Mouse (Mus musculus): ENCODE measurements at regions not wholly inside any gene's neighbourhood (a gene's known extent, or its start where the extent isn't known, plus 50 kb on each side); places are given as distances from the start of the nearest gene placed in this dataset.

GRCm38 (mm10) chr10:111893489-111893888 is 79.0 kb upstream of the Krr1 start:
- 56% methylated on average over 5 of the region's 5 CpGs for WGBS
- ATAC-seq = peak; percentile 88

GRCm38 (mm10) chr10:111893941-111894340 is 78.5 kb upstream of the Krr1 start:
- no peaks in the 10 kb centered on the region for H3K4me1 ChIP-seq (ENCODE audit: insufficient read depth, low read depth, low read length)
- H3K4me3 ChIP-seq (ENCODE audit: low read depth, low read length) = no peak overlapping the region
- peak overlapping the region; percentile 72 for H3K27ac ChIP-seq (ENCODE audit: low read length)
- no peaks in the 10 kb centered on the region for H3K36me3 ChIP-seq (ENCODE audit: insufficient read depth, low read length)
- TF ChIP-seq CTCF (IDR thresholded peaks at IDR 0.05) (no peak), EP300 (IDR thresholded peaks at IDR 0.05) (peak; percentile 53; the same call in 1 of the 2 replicates)
- no peak overlapping the region for H3K4me2 ChIP-seq (replicated peaks; ENCODE audit: low read depth, low read length)
- H3K9me3 ChIP-seq (ENCODE audit: low read length) = no peaks in the 10 kb centered on the region
- DNase-seq (ENCODE audit: low spot score) = peak; percentile 93
- H3K9ac ChIP-seq (replicated peaks; ENCODE audit: low read depth) = no peak overlapping the region
- ATAC-seq = peak; percentile 97
- WGBS = 45% methylated on average over 8 of the region's 8 CpGs
- H3K27me3 ChIP-seq (replicated peaks; ENCODE audit: insufficient read depth, low read length) = no peaks in the 10 kb centered on the region

More at GRCm38 (mm10) chr10:111893489-111893888, 79.0 kb upstream of the Krr1 start:
- Histone ChIP-seq H3K36me3 (ENCODE audit: insufficient read depth, low read length) (no peaks in the 10 kb centered on the region), H3K4me1 (ENCODE audit: insufficient read depth, low read depth, low read length) (no peaks in the 10 kb centered on the region), H3K4me2 (replicated peaks; ENCODE audit: low read depth, low read length) (no peak overlapping the region), H3K27ac (ENCODE audit: low read length) (peak overlapping the region; percentile 57), H3K9me3 (ENCODE audit: low read length) (no peaks in the 10 kb centered on the region), H3K4me3 (ENCODE audit: low read depth, low read length) (no peak overlapping the region), H3K27me3 (replicated peaks; ENCODE audit: insufficient read depth, low read length) (no peaks in the 10 kb centered on the region), H3K9ac (replicated peaks; ENCODE audit: low read depth) (no peak overlapping the region)
- DNase-seq (ENCODE audit: low spot score) = peak; percentile 83
- TF ChIP-seq EP300 (IDR thresholded peaks at IDR 0.05) (no peak), CTCF (IDR thresholded peaks at IDR 0.05) (no peak)

GRCm38 (mm10) chr10:111897361-111897760 is 75.1 kb upstream of the Krr1 start:
- no peaks in the 10 kb centered on the region for H3K36me3 ChIP-seq (ENCODE audit: insufficient read depth, low read length)
- H3K9ac ChIP-seq (replicated peaks; ENCODE audit: low read depth) = no peak overlapping the region
- ATAC-seq = no peak
- TF ChIP-seq EP300 (IDR thresholded peaks at IDR 0.05) (no peak), CTCF (IDR thresholded peaks at IDR 0.05) (no peak)
- no peak for DNase-seq (ENCODE audit: low spot score)
- no peaks in the 10 kb centered on the region for H3K9me3 ChIP-seq (ENCODE audit: low read length)
- no peaks in the 10 kb centered on the region for H3K4me1 ChIP-seq (ENCODE audit: insufficient read depth, low read depth, low read length)
- 28% methylated on average over 3 of the region's 3 CpGs for WGBS
- no peak overlapping the region for H3K4me3 ChIP-seq (ENCODE audit: low read depth, low read length)
- no peak overlapping the region for H3K27ac ChIP-seq (ENCODE audit: low read length)
- no peak overlapping the region for H3K4me2 ChIP-seq (replicated peaks; ENCODE audit: low read depth, low read length)
- H3K27me3 ChIP-seq (replicated peaks; ENCODE audit: insufficient read depth, low read length) = no peaks in the 10 kb centered on the region

GRCm38 (mm10) chr10:111900723-111901716 is 71.4 kb upstream of the Krr1 start:
- H3K9ac ChIP-seq (replicated peaks; ENCODE audit: low read depth) = no peak overlapping the region

GRCm38 (mm10) chr10:111903956-111904355 is 68.5 kb upstream of the Krr1 start:
- Histone ChIP-seq H3K4me1 (ENCODE audit: insufficient read depth, low read depth, low read length) (no peaks in the 10 kb centered on the region), H3K9me3 (ENCODE audit: low read length) (no peaks in the 10 kb centered on the region), H3K36me3 (ENCODE audit: insufficient read depth, low read length) (no peaks in the 10 kb centered on the region), H3K4me2 (replicated peaks; ENCODE audit: low read depth, low read length) (no peak overlapping the region), H3K27me3 (replicated peaks; ENCODE audit: insufficient read depth, low read length) (no peaks in the 10 kb centered on the region), H3K9ac (replicated peaks; ENCODE audit: low read depth) (no peak overlapping the region), H3K4me3 (ENCODE audit: low read depth, low read length) (no peak overlapping the region), H3K27ac (ENCODE audit: low read length) (no peak overlapping the region)
- DNase-seq (ENCODE audit: low spot score) (no peak), ATAC-seq (no peak)
- 94% methylated on average over 8 of the region's 8 CpGs for WGBS
- TF ChIP-seq EP300 (IDR thresholded peaks at IDR 0.05) (no peak), CTCF (IDR thresholded peaks at IDR 0.05) (no peak)

More at GRCm38 (mm10) chr10:111900723-111901716, 71.4 kb upstream of the Krr1 start:
- Histone ChIP-seq H3K36me3 (ENCODE audit: insufficient read depth, low read length) (no peaks in the 10 kb centered on the region), H3K4me2 (replicated peaks; ENCODE audit: low read depth, low read length) (no peak overlapping the region), H3K27ac (ENCODE audit: low read length) (no peak overlapping the region), H3K9me3 (ENCODE audit: low read length) (no peaks in the 10 kb centered on the region), H3K27me3 (replicated peaks; ENCODE audit: insufficient read depth, low read length) (no peaks in the 10 kb centered on the region), H3K4me1 (ENCODE audit: insufficient read depth, low read depth, low read length) (no peaks in the 10 kb centered on the region), H3K4me3 (ENCODE audit: low read depth, low read length) (no peak overlapping the region)
- DNase-seq (ENCODE audit: low spot score) (no peak), ATAC-seq (no peak)
- 64% methylated on average over 17 of the region's 17 CpGs for WGBS
- TF ChIP-seq CTCF (IDR thresholded peaks at IDR 0.05) (no peak), EP300 (IDR thresholded peaks at IDR 0.05) (no peak)

- WGBS = 68% methylated on average over 5 of the region's 5 CpGs
- H3K9me3 ChIP-seq (ENCODE audit: low read length) = no peaks in the 10 kb centered on the region
- H3K36me3 ChIP-seq (ENCODE audit: insufficient read depth, low read length) = no peaks in the 10 kb centered on the region
- DNase-seq (ENCODE audit: low spot score) = no peak
- no peak overlapping the region for H3K4me3 ChIP-seq (ENCODE audit: low read depth, low read length)
- TF ChIP-seq EP300 (IDR thresholded peaks at IDR 0.05) (no peak), CTCF (IDR thresholded peaks at IDR 0.05) (no peak)
- H3K9ac ChIP-seq (replicated peaks; ENCODE audit: low read depth) = no peak overlapping the region
- H3K27me3 ChIP-seq (replicated peaks; ENCODE audit: insufficient read depth, low read length) = no peaks in the 10 kb centered on the region
- ATAC-seq = no peak
- H3K4me1 ChIP-seq (ENCODE audit: insufficient read depth, low read depth, low read length) = no peaks in the 10 kb centered on the region
- H3K4me2 ChIP-seq (replicated peaks; ENCODE audit: low read depth, low read length) = no peak overlapping the region
- no peak overlapping the region for H3K27ac ChIP-seq (ENCODE audit: low read length)
Measured at GRCm38 (mm10) chr10:111907836-111908235, 64.6 kb upstream of the Krr1 start.

All from lung, postnatal 0 days (tissue).